Mouse (Mus musculus) E14TG2a.4 (cell line): ENCODE data around the gene Birc7.

Experiments used
- CTCF ChIP-seq: conservative IDR thresholded peaks from 2 replicates; pipeline ENCODE4 v1.5.1; 2014; ENCODE audit warnings: low read length
- POU5F1 ChIP-seq: IDR thresholded peaks from 2 replicates; pipeline ENCODE4 v1.6.1; 2014; ENCODE audit warnings: low read length, borderline replicate concordance

DNA sequence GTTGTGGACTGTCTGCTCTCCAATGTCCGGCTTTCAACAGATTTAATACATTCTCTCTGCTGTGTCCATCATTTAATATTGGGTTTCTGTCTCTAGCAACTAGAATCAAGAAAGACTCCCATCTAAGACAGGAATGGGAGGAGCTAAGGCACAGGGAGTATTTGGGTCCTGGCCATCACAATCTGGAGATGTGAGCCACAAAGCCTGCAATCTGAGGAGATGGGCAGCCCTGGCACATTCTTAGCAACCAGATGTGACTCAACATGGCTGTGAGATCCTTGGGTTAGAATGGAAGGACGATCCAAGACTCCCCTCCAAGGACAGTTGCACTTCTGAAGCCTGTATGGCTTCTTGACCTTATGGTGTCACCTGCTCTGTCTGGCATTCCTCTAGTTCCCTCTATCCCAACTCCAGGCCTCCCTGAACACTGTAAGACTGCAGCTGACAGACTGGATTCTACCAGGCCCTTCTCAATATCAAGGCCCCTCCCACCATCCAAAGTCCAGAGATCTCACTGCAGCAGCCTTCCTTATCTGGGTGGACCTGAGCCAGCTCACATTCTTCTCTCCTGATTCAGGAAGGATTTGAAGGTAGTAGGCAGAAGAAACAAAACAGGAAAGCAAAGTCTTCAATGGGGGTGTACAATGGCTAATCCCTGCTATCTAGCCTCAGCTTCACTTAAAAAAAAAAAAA, 33.9 kb downstream of the Birc7 start:
- TF ChIP-seq CTCF, result no peak
- no peak for TF ChIP-seq POU5F1
